Mouse (Mus musculus): ENCODE data around the gene Ermp1. TPM values are rescaled to one million over a fixed set of nuclear protein-coding genes. Genes with fewer than 3 reads are reported as not detected.

The Ermp1 gene
- total RNA-seq, 2 experiments from 2014 or later: 38.4 to 39.9 TPM

- no peak for DNase-seq (ENCODE audit: low spot score in 2 of 2)
- intact Hi-C loops (cut with DNase I): no loop called here
These were observed 16.7 kb upstream of the Ermp1 start for GRCm38 (mm10) chr19:29664934-29665333.

DNA sequence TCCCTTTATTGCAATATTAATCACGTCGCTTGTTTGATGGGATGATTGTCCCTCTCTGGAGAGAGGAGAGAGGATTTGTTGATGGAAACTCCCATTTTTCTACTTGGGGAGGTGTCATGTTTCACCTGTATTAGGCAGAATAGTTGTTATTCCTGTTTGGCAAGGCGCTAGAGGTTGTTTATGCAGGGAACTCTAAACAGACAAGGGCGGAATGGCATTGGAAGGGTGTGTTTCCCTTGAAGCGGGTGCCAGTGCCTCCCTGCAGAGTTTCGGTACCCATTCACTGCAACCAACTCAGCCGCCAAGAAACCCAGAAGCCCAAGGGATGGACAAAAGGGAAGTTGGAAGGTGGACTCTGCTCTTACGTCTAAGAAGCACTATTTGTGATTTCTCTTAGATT lies 15.6 kb upstream of the Ermp1 start:
- intact Hi-C loops (cut with DNase I): no loop called here
- no peak for DNase-seq (ENCODE audit: low spot score in 2 of 2)

GRCm38 (mm10) chr19:29661974-29662580 lies 13.9 kb upstream of the Ermp1 start:
- intact Hi-C loops (cut with DNase I): no loop called here
- peak in 1 of 2 experiments; percentile 24 for DNase-seq (ENCODE audit: low spot score in 2 of 2)

GRCm38 (mm10) chr19:29660835-29661764 lies 12.9 kb upstream of the Ermp1 start:
- intact Hi-C loops (cut with DNase I): no loop called here
- DNase-seq (ENCODE audit: low spot score in 2 of 2): peak in 1 of 2 experiments; percentile 66

GRCm38 (mm10) chr19:29659705-29660104 lies 11.5 kb upstream of the Ermp1 start:
- intact Hi-C loops (cut with DNase I): no loop called here
- DNase-seq (ENCODE audit: low spot score in 2 of 2): no peak

GRCm38 (mm10) chr19:29658836-29659235 lies 10.6 kb upstream of the Ermp1 start:
- DNase-seq (ENCODE audit: low spot score in 2 of 2): no peak
- intact Hi-C loops (cut with DNase I): no loop called here

- intact Hi-C loops (cut with DNase I): no loop called here
- DNase-seq (ENCODE audit: low spot score in 2 of 2): no peak
These were observed 9.3 kb upstream of the Ermp1 start for GRCm38 (mm10) chr19:29657558-29657957.

DNA sequence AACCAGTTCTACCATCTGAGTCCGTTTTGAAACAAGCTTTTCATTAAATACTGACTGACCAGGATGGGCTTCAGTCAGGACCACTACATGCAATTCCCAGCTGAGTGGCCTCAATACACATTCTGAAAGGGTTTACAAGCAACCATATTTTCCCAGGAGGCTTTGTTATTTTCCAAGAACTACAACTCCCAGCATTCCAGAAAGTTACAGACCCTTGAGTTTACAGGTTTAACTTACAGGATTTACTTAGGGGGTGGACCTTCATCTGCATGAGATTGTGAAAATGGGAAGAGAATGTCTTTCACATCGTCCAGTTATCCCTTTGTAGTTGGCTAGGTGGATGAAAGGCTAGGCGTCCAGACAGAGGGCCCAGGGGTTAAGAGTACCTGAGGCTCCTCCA lies 8.8 kb upstream of the Ermp1 start:
- DNase-seq (ENCODE audit: low spot score in 2 of 2): no peak
- intact Hi-C loops (cut with DNase I): no loop called here

- intact Hi-C loops (cut with DNase I): no loop called here
- DNase-seq (ENCODE audit: low spot score in 2 of 2): no peak
These were observed 8.4 kb upstream of the Ermp1 start for GRCm38 (mm10) chr19:29656620-29657019.

DNA sequence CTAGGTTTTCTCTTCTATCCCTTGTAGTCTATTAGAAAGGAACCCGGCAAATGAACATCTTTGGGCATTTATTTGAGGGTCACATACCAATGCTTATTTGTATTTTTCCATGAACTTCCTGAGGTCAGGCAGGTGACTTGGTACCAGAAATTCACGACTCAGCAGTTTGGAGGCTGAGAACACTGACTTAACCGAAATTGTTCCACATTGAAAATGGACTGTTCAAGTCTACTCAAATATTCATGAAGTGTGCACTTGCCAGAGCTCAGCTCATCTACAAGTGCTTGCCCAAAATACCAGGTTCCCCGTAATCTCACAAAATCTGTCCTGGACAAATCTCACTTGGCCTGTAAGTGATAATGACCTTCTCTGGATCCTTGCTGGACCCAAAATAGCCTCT lies 7.8 kb upstream of the Ermp1 start:
- no peak for DNase-seq (ENCODE audit: low spot score in 2 of 2)
- intact Hi-C loops (cut with DNase I): no loop called here

DNA sequence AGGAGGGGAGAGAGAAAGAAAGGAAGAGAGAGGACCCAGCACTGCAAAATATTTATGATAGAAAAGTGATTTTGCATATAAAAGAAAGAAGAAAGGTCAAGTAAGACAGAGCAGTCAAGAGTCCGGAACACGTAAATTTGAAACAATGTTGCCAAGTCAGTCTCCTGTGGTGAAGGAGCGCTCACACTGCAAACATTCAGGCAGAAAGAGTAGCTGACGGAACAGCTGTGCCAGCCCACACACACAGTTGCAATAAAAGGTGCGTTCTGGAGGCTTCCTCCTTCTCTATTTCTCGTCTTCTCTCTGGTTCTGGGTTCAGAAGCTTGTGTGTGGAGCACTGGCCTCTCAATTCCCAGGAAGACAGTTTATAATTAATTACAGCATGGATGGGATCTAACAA lies 6.9 kb upstream of the Ermp1 start:
- intact Hi-C loops (cut with DNase I): no loop called here
- DNase-seq (ENCODE audit: low spot score in 2 of 2): peak in 1 of 2 experiments; percentile 13

- no peak for DNase-seq (ENCODE audit: low spot score in 2 of 2)
- intact Hi-C loops (cut with DNase I): no loop called here
These were observed 5.6 kb upstream of the Ermp1 start for GRCm38 (mm10) chr19:29653768-29654265.

DNA sequence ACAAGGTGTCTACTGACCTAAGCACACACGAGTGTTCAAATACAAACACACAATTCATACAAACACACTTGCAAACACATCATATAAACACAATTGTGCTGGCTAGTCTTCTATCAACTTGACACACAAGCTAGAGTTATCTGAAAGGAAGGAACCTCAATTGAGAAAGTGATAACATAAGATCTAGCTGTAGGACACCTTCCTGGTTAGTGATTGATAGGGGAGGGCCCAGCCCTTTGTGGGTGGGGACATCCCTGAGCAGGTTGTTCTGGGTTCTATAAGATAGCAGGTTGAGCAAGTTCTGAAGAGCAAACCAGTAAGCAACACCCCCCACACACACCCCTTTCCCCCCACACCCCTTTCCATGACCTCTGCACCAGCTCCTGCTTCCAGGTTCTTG lies 1.5 kb upstream of the Ermp1 start:
- no peak for DNase-seq (ENCODE audit: low spot score in 2 of 2)
- intact Hi-C loops (cut with DNase I): no loop called here

DNA sequence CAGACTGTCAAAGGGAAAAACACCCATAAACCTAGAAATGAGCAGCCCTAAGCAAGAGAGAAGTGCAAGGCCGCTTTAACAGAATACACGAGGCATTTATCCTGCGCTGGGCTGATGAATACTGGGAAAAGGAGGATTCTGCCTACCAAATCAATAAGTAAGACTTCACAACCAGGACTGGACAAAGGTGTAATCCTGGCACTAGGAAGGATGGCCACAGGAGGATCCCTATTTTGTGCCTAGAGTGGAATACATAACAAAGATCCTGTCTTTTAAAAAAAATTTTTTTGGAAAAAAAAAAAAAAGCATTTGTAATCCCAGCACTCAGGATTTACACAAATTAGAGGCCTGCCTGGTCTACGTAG lies 317 bp upstream of the Ermp1 start:
- intact Hi-C loops (cut with DNase I): no loop called here
- DNase-seq (ENCODE audit: low spot score in 2 of 2): no peak

GRCm38 (mm10) chr19:29644747-29645146 lies 3.5 kb downstream of the Ermp1 start:
- intact Hi-C loops (cut with DNase I): no loop called here
- no peak for DNase-seq (ENCODE audit: low spot score in 2 of 2)

DNA sequence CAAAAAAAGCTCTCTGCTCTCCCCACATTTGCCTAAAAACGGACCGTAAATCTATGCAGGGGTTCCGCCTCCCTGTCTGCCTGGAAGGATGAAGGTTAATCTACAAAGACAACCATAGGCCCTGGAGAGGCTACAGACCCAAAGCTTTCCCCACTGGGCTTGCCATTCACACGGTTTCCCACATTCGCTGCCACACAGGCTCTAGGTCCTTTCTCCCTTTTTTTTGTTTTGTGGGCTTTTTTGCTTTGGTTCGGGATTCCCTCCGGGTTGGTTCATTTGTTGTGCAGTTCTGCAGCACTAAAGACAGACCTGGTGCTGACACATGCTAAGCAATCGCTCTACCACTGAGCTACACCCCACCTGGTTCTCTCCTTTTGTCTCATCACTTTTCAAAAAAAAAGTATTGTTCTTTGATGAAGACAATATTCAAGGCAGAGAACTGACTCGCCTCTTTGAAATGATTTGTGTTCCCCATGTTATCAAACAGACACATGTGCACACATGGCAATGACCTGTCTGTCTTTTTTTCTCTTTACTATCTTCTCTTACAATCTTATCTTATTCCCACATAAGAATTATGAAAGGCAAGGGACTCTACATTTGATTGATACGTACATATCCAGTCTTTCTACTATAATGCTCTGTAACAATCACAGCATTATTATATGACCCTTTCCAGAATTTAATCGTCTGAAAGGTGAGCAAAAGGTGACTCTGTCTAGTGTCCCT lies 4.9 kb downstream of the Ermp1 start:
- intact Hi-C loops (cut with DNase I): no loop called here
- DNase-seq (ENCODE audit: low spot score in 2 of 2): no peak

GRCm38 (mm10) chr19:29642211-29642610 lies 6.0 kb downstream of the Ermp1 start:
- intact Hi-C loops (cut with DNase I): no loop called here
- no peak for DNase-seq (ENCODE audit: low spot score in 2 of 2)

DNA sequence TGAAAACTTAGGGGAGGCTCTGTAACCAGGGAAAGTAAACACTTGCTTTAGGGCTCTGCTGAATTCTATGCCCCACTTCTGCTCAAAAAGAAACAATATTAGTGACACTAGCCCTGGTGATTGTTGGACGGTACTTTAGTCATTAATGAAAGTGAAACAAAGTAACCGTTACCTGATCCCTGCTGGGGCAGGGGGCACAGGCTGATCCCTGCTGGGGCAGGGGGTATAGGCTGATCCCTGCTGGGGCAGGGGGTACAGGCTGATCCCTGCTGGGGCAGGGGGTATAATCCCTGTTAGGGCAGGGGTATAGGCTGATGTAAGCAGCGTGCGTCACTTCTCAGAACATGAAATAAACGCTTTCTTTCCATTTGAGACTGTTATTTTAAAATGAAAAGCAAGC lies 6.7 kb downstream of the Ermp1 start:
- DNase-seq (ENCODE audit: low spot score in 2 of 2): no peak
- intact Hi-C loops (cut with DNase I): no loop called here

DNA sequence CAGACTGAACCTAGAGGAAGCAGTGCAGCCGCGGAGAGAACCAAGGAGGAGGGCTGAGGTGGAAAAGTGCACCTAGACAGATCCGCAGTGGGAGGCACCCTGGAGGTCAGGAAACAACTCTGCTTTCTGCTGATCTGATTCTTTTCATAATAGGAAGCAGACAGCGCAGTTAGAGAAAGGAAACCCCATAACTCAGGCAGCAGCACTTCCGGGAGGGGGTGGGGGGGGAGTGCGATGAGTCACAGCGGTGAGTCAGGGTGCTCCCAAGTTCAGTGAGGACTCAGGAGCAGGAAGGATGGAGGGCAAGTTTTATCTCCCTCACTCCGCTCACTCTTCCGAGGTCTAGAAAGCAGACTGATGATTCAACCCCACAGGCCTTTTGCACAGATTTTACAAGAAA lies 7.2 kb downstream of the Ermp1 start:
- intact Hi-C loops (cut with DNase I): no loop called here
- DNase-seq (ENCODE audit: low spot score in 2 of 2): no peak

- intact Hi-C loops (cut with DNase I): no loop called here
- DNase-seq (ENCODE audit: low spot score in 2 of 2): no peak
These were observed 36.1 kb downstream of the Ermp1 start for GRCm38 (mm10) chr19:29612102-29612501.

Measured in left cerebral cortex, postnatal 14 days (tissue).